Mouse (Mus musculus) 3134 (cell line): ENCODE data around the gene Ssbp3.

Experiments used
- DNase-seq: peaks from one replicate; pipeline ENCODE4 v3.0.0-alpha.2; 2011; ENCODE audit warnings: low spot score; ENCODE audit not compliant: insufficient read length; ENCODE audit errors: extremely low read depth

Ssbp3 gene

GRCm38 (mm10) chr4:106910201-106911172, at the start of gene Ssbp3:
Gene Ssbp3 (plus strand): TSS chr4:106910701.
- DNase-seq = peak; percentile 69

- DNase-seq = no peak
These were observed 48.6 kb upstream of the Ssbp3 start for GRCm38 (mm10) chr4:106861871-106862270.

- DNase-seq = no peak
These were observed 48.2 kb upstream of the Ssbp3 start for GRCm38 (mm10) chr4:106862317-106862716.

- no peak for DNase-seq
These were observed 47.6 kb upstream of the Ssbp3 start for GRCm38 (mm10) chr4:106862767-106863370.

GRCm38 (mm10) chr4:106865415-106866110, 44.9 kb upstream of the Ssbp3 start:
- no peak for DNase-seq

GRCm38 (mm10) chr4:106866381-106866780, 44.1 kb upstream of the Ssbp3 start:
- no peak for DNase-seq

- DNase-seq = no peak
These were observed 43.7 kb upstream of the Ssbp3 start for GRCm38 (mm10) chr4:106866845-106867244.

GRCm38 (mm10) chr4:106868737-106869438, 41.6 kb upstream of the Ssbp3 start:
- DNase-seq = no peak

GRCm38 (mm10) chr4:106869539-106869951, 41.0 kb upstream of the Ssbp3 start:
- DNase-seq = no peak

GRCm38 (mm10) chr4:106870556-106870955, 39.9 kb upstream of the Ssbp3 start:
- no peak for DNase-seq

- no peak for DNase-seq
These were observed 36.0 kb upstream of the Ssbp3 start for GRCm38 (mm10) chr4:106874501-106874900.

GRCm38 (mm10) chr4:106881101-106881500, 29.4 kb upstream of the Ssbp3 start:
- DNase-seq = no peak

- DNase-seq = no peak
These were observed 27.4 kb upstream of the Ssbp3 start for GRCm38 (mm10) chr4:106883149-106883548.

GRCm38 (mm10) chr4:106886307-106887085, 24.0 kb upstream of the Ssbp3 start:
- DNase-seq = no peak

- no peak for DNase-seq
These were observed 14.4 kb upstream of the Ssbp3 start for GRCm38 (mm10) chr4:106896086-106896485.

- DNase-seq = no peak
These were observed 11.6 kb upstream of the Ssbp3 start for GRCm38 (mm10) chr4:106898923-106899322.

GRCm38 (mm10) chr4:106899471-106899870, 11.0 kb upstream of the Ssbp3 start:
- DNase-seq = no peak

GRCm38 (mm10) chr4:106900718-106901117, 9.8 kb upstream of the Ssbp3 start:
- no peak for DNase-seq

- no peak for DNase-seq
These were observed 8.9 kb upstream of the Ssbp3 start for GRCm38 (mm10) chr4:106901610-106902009.

GRCm38 (mm10) chr4:106902157-106902556, 8.3 kb upstream of the Ssbp3 start:
- no peak for DNase-seq
